Mouse (Mus musculus): ENCODE results near the gene Vgll4. TPM values are rescaled to one million over a fixed set of nuclear protein-coding genes. Genes with fewer than 3 reads are reported as not detected.
A peak's percentile ranks its signal among the peaks of the same experiment; 100 is the strongest.

The Vgll4 gene
- total RNA-seq (2021): 10 to 100 TPM; 50.6 to 80.7 TPM
- long read RNA-seq, experiment 1, partial matches to known transcripts: 0 of 8 reads
- long read RNA-seq, experiment 1, other reads (novel, unspliced or antisense): 2 of 8 reads
- long read RNA-seq, experiment 2, transcript Vgll4-201 (5 exons, 2,028 nt): major isoform, 34 of 48 reads
- long read RNA-seq, experiment 2, partial matches to known transcripts: 2 of 48 reads
- long read RNA-seq, experiment 2, other reads (novel, unspliced or antisense): 8 of 48 reads

GRCm38 (mm10) chr6:114969213-114970120 lies at the start of gene Vgll4:
TSS of gene Vgll4 (minus strand) at chr6:114969994.
- DNase-seq (ENCODE audit: low spot score in 2 of 2): peak; percentile 43 to 53

- no peak for DNase-seq (ENCODE audit: low spot score in 2 of 2)
Observed at GRCm38 (mm10) chr6:115015461-115015860, 45.7 kb upstream of the Vgll4 start.

- no peak for DNase-seq (ENCODE audit: low spot score in 2 of 2)
Observed at GRCm38 (mm10) chr6:115013574-115013973, 43.8 kb upstream of the Vgll4 start.

- no peak for DNase-seq (ENCODE audit: low spot score in 2 of 2)
Observed at GRCm38 (mm10) chr6:115011792-115012191, 42.0 kb upstream of the Vgll4 start.

GRCm38 (mm10) chr6:115010815-115011214 lies 41.0 kb upstream of the Vgll4 start:
- DNase-seq (ENCODE audit: low spot score in 2 of 2): no peak

- no peak for DNase-seq (ENCODE audit: low spot score in 2 of 2)
Observed at GRCm38 (mm10) chr6:115010304-115010703, 40.5 kb upstream of the Vgll4 start.

- peak; percentile 73 to 81 for DNase-seq (ENCODE audit: low spot score in 2 of 2)
Observed at GRCm38 (mm10) chr6:115007728-115008127, 37.9 kb upstream of the Vgll4 start.

- DNase-seq (ENCODE audit: low spot score in 2 of 2): no peak
Observed at GRCm38 (mm10) chr6:115006948-115007347, 37.2 kb upstream of the Vgll4 start.

- no peak for DNase-seq (ENCODE audit: low spot score in 2 of 2)
Observed at GRCm38 (mm10) chr6:115006065-115006464, 36.3 kb upstream of the Vgll4 start.

- no peak for DNase-seq (ENCODE audit: low spot score in 2 of 2)
Observed at GRCm38 (mm10) chr6:115005351-115005890, 35.6 kb upstream of the Vgll4 start.

GRCm38 (mm10) chr6:115004636-115005035 lies 34.8 kb upstream of the Vgll4 start:
- no peak for DNase-seq (ENCODE audit: low spot score in 2 of 2)

GRCm38 (mm10) chr6:114998374-114999031 lies 28.7 kb upstream of the Vgll4 start:
- no peak for DNase-seq (ENCODE audit: low spot score in 2 of 2)

GRCm38 (mm10) chr6:114997471-114997870 lies 27.7 kb upstream of the Vgll4 start:
- no peak for DNase-seq (ENCODE audit: low spot score in 2 of 2)

- DNase-seq (ENCODE audit: low spot score in 2 of 2): no peak
Observed at GRCm38 (mm10) chr6:114996910-114997309, 27.1 kb upstream of the Vgll4 start.

- DNase-seq (ENCODE audit: low spot score in 2 of 2): no peak
Observed at GRCm38 (mm10) chr6:114994079-114994478, 24.3 kb upstream of the Vgll4 start.

GRCm38 (mm10) chr6:114993659-114994058 lies 23.9 kb upstream of the Vgll4 start:
- DNase-seq (ENCODE audit: low spot score in 2 of 2): no peak

GRCm38 (mm10) chr6:114991909-114992308 lies 22.1 kb upstream of the Vgll4 start:
- DNase-seq (ENCODE audit: low spot score in 2 of 2): no peak

GRCm38 (mm10) chr6:114988619-114988980 lies 18.8 kb upstream of the Vgll4 start:
- DNase-seq (ENCODE audit: low spot score in 2 of 2): peak in 1 of 2 experiments; percentile 12

GRCm38 (mm10) chr6:114987966-114988618 lies 18.3 kb upstream of the Vgll4 start:
- DNase-seq (ENCODE audit: low spot score in 2 of 2): no peak

GRCm38 (mm10) chr6:114982671-114983070 lies 12.9 kb upstream of the Vgll4 start:
- DNase-seq (ENCODE audit: low spot score in 2 of 2): no peak

GRCm38 (mm10) chr6:114979715-114980114 lies 9.9 kb upstream of the Vgll4 start:
- DNase-seq (ENCODE audit: low spot score in 2 of 2): no peak
